Mouse (Mus musculus): ENCODE measurements around the gene Prkg2.

The Prkg2 gene

DNA sequence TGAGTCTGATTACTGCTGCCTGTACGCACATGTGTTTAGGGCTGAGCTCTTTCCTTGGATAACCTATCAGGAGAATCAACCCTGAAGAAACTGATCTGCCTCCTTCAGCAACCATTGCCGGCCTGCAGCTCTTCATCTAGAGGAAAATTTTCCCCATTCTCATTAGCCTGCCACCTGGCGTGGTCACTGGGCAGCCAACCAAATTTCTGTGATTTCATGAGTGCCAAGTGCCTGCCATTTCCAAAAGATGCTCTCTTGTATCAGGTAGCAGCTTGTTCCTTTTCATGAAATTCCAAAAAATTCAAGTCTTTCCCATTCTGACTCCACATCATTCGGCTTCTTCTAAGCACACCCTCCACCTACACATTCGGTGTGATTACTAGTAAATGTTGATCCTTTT lies 136.2 kb downstream of the Prkg2 start:
- in situ Hi-C loops (cut with MboI, MseI): no loop called here

DNA sequence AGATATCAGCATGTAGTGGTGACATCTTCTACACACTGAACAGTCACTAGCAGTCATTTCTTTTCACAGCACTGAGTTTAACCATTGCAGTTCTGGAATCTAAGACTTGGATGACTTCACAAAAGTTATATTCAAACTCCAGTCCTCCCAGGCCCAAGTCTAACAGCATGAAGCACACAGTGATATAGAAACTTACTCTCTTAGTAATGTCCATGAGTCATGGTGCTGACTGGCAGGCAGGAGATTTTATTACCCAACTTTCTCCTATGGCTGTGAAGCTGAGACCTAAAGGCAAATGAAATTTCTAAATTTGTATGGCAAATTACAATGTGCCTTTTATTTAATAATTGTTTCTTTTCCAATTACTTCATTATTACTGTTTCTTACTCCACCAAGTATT lies 139.2 kb downstream of the Prkg2 start:
- in situ Hi-C loops (cut with MboI, MseI): no loop called here

- in situ Hi-C loops (cut with MboI, MseI): no loop called here
Measured at GRCm38 (mm10) chr5:98894281-98894680, 142.9 kb downstream of the Prkg2 start.

- in situ Hi-C loops (cut with MboI, MseI): no loop called here
Measured at GRCm38 (mm10) chr5:98890544-98891050, 146.6 kb downstream of the Prkg2 start.

- in situ Hi-C loops (cut with MboI, MseI): no loop called here
Measured at GRCm38 (mm10) chr5:98882096-98882495, 155.1 kb downstream of the Prkg2 start.

All from regulatory T cell (primary cell).